Mouse (Mus musculus): ENCODE results near the gene Armc2.
A peak's percentile ranks its signal among the peaks of the same experiment; 100 is the strongest.

Gene Armc2

GRCm38 (mm10) chr10:42010761-42011435, 7.3 kb downstream of the Armc2 start:
- no peak for DNase-seq

- no peak for DNase-seq
Measured at GRCm38 (mm10) chr10:42005259-42005658, 13.0 kb downstream of the Armc2 start.

DNA sequence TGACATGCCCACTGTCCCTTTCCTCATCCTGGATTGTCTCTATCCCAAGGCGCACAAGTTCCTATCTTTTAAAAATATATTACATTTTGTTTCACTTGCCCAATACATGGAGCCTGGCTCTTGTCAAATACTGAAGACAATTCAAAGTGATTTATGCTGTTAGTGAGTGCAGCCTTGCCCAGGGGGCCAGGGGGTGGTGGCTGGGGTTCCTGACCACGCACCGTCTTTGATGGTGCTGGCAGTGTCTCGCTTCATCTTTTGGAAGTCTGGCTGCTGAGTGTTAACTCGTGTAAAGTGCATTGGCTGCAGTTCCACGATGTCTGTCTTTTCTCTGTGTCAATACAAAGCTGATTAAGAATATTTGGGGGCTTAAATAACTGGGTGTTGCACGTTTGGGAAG, 13.6 kb downstream of the Armc2 start:
- DNase-seq, result no peak

DNA sequence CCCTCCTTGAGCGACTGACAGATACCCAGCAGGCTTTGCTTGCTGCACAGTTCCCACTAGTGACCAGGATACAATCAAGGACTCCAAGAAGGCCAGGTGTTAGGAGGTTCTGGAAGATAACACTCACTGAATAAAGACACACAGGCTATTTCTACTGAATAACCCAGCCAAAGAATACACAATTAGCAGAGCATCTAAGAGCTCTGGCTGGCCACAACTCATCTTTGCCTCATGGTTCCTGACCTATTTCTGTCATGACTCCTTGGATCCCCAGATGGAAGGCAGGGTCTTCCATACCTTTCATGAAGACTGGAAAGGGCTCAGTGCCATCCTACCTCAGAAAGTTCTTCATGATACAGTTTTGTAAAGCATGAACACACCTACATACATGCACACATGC, 14.2 kb downstream of the Armc2 start:
- no peak for DNase-seq

- DNase-seq, result no peak
Measured at GRCm38 (mm10) chr10:42003576-42003975, 14.7 kb downstream of the Armc2 start.

DNA sequence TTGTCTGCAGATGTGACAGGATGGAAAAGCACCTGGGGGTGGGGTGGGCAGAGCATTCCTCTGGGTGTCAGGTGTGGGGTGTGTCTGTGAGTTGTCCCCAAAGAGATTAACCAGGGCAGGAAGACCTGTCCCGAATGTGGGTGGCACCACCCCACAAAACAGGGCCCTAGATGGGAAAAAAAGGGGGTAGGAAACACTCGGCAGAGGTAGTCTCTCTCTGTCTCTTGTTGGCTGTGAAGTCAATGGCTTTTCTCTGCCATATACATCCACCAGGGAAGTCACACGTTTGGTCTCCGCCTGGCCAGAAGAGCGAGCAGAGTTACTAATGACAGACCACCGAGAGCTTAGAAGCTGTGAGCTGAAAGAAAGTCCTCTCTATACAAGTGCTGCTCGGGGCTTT, 15.8 kb downstream of the Armc2 start:
- DNase-seq, result no peak

DNA sequence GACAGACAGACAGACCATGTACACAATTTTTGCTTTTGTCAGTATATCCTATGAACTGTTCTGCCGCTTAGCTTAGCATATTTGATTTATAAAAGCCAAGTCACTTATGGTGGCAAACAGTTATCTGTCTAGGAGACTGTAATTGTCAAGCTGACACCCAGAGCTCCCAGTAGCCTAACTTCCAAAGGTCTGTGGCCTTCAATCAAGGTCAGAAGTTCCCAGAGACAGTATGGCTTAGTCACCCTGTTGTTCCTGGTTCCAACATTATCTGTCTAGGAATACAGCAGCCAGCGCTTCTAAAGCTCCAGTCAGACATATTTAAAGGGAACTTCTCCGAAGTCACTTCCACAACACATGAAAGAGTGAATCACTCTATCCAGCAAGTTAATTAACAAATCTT, 17.0 kb downstream of the Armc2 start:
- no peak for DNase-seq

GRCm38 (mm10) chr10:41997691-41998178, 20.5 kb downstream of the Armc2 start:
- no peak for DNase-seq

GRCm38 (mm10) chr10:41996157-41996556, 22.1 kb downstream of the Armc2 start:
- no peak for DNase-seq

DNA sequence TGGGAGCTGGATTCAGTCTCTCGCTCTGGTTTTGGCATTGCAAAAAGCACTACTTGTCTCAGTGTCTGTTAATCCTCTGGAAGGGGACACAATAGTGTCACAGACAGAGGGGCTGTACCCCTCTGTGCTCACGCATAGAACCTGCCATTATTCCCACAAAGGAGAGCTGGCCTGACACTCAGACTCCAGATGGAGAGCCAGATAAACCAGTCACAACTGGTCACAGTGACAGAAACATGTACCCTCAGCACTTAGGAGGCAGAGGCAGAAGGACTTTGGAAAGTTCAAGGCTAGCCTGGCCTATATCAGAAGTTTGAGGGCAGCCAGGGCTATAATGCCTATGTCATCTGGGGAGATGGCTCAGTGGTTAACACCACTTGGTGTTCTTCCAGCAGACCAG, 23.2 kb downstream of the Armc2 start:
- DNase-seq, result no peak

GRCm38 (mm10) chr10:41994578-41994977, 23.7 kb downstream of the Armc2 start:
- DNase-seq, result no peak

DNA sequence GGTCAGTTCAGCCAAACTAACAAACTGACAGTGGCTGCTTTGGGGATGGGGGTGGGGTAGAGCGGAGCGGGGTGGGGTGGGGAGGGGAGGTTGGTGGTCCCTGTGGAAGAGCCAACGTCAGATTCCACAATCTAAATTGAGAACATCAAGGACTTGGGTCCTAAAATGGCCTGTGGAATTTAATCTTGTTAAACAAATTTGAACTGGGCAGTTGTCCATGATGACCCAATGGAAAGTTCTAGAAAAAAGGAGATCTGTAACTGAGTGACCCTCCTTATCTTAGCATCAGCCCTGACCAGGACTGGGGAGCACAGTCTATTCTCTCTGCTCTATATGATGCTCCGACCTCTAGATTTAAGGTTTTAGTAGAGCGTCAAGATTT, 26.2 kb downstream of the Armc2 start:
- no peak for DNase-seq

- DNase-seq, result no peak
Measured at GRCm38 (mm10) chr10:41991364-41992058, 26.7 kb downstream of the Armc2 start.

DNA sequence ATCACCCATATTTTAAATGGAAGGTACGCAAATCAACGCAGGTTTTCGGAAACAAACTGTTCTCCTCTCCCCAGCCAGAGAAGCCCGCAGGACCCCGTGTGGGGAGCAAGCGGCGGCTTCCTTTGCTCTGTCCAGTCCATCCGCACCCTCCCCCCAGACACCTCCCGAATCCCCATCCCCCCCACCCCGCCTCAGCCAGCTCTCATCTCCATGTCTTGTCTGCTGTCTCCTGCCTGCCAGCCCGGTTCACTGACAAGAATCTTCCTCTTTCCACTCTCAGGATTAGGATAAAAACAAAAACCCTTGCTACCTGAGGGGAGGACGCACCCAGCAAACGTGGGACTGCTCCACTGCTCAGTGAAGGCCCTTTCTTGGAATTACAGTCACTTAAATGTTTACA, 27.3 kb downstream of the Armc2 start:
- no peak for DNase-seq

- no peak for DNase-seq
Measured at GRCm38 (mm10) chr10:41988930-41989329, 29.3 kb downstream of the Armc2 start.

- DNase-seq, result no peak
Measured at GRCm38 (mm10) chr10:41986126-41986525, 32.1 kb downstream of the Armc2 start.

DNA sequence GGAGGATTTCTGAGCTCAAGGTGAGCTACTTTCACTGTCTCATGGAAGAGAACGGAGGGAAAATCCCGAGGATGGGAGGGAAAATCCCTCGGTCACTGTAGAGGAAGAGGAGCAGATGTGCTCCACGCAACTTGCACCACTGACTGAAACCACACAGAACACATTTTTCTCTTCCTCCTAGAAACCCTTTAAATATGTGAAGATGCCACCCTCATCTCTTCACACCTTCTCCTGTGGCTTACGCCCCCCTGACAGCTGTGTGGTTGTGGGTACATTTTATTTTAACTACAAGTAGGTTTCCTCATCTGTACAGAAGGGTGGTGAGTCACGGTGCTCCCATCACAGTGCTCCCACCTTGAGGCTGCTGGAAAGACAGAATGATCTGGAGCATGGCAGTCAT, 34.0 kb downstream of the Armc2 start:
- no peak for DNase-seq

GRCm38 (mm10) chr10:41982821-41983220, 35.4 kb downstream of the Armc2 start:
- DNase-seq, result no peak

DNA sequence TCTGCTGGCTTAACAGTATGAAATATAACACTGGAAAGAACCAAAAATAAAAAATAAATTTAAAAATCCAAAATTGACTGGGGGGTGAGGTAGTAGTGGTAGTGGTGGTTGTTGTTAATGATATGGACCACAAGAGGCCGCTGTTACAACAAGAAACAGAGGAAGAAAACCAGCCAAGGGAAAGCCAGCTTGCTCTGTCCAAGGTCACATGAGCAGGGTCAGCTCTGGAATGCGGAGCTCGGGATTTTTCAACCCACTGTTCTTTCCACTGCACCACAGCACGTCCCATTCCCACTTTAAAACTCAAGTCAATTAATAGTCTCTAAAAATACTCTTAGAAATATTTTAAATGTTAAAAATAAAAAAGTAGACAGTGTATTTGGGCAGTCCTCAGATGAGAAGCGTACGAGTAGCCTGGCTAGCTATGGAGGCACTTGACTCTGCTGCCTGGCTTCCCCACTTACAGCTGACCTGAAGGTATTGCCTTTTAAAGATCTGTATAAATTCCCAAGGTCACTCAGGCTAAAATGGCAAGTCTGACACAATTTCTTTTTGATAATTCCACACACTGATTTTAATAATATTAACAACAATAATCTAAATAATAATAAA, 37.4 kb downstream of the Armc2 start:
- peak; percentile 90 for DNase-seq

- DNase-seq, result no peak
Measured at GRCm38 (mm10) chr10:41978403-41979234, 39.6 kb downstream of the Armc2 start.

DNA sequence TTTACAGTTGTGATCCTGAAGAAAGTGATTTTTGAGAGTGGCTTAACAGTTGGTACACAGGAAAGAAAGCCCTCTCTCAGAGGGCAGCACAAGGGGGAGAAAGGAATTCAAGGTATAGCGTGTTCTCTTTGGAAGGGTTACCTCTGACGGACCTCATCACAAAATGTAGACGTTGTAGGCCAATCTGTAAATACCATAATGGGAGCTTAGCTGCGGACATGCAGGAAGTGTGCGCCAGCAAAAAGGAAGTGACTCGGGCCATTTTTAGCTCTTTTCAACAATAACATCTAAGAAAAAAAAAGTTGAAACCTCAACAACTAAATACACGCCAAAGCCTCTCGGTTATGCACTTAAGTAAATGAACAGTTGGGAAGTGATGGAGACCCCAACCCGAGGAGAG, 45.6 kb downstream of the Armc2 start:
- no peak for DNase-seq

- DNase-seq, result no peak
Measured at GRCm38 (mm10) chr10:41967915-41968635, 50.2 kb downstream of the Armc2 start.

DNA sequence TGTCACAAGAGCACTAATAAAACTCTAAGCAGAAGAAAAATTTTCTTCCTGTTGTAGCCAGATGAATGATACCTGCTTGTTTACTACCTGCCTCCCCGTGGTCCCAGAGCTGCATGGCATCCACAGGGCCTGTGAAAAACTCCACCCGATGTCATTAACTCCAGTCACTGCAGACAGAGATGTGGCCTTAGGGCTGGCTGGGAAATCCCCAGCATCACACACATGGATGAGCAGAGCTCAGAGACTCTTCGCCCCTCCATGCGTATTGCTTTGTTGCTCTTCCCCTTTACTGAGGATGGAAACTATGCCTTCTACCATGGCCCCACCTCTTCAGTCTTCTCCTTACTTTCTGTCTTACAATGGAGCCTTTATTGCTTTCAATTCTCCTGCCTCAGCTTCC, 55.5 kb downstream of the Armc2 start:
- no peak for DNase-seq
